Mouse (Mus musculus): ENCODE measurements around the gene Rflnb. TPM values are rescaled to one million over a fixed set of nuclear protein-coding genes. Genes with fewer than 3 reads are reported as not detected.

Rflnb gene
- polyA plus RNA-seq, 1 experiment from 2014 or later: 14.4 TPM

GRCm38 (mm10) chr11:76050967-76051512 is 23.5 kb upstream of the Rflnb start:
- Histone ChIP-seq H3K4me1 (no peaks in the 10 kb centered on the region), H3K9ac (replicated peaks) (no peak overlapping the region), H3K4me3 (no peak overlapping the region), H3K27me3 (no peaks in the 10 kb centered on the region), H3K9me3 (no peaks in the 10 kb centered on the region), H3K36me3 (peaks cover 5% of the 10 kb centered on the region; the same call in 1 of the 2 replicates), H3K27ac (replicated peaks) (no peak overlapping the region), H3K4me2 (replicated peaks) (no peak overlapping the region)
- no peak for ATAC-seq (ENCODE audit: low FRiP score, low read depth)
- 36% methylated on average over 5 of the region's 5 CpGs for WGBS

- Histone ChIP-seq H3K36me3 (peaks cover 6% of the 10 kb centered on the region; the same call in 1 of the 2 replicates), H3K9me3 (no peaks in the 10 kb centered on the region), H3K4me3 (no peak overlapping the region), H3K27ac (replicated peaks) (no peak overlapping the region), H3K9ac (replicated peaks) (no peak overlapping the region), H3K27me3 (no peaks in the 10 kb centered on the region), H3K4me2 (replicated peaks) (no peak overlapping the region), H3K4me1 (no peaks in the 10 kb centered on the region)
- ATAC-seq (ENCODE audit: low FRiP score, low read depth): no peak
- 35% methylated on average over 3 of the region's 3 CpGs for WGBS
Measured at GRCm38 (mm10) chr11:76050509-76050908, 22.9 kb upstream of the Rflnb start.

- Histone ChIP-seq H3K4me1 (peaks cover 10% of the 10 kb centered on the region), H3K9ac (replicated peaks) (no peak overlapping the region), H3K27me3 (no peaks in the 10 kb centered on the region), H3K4me2 (replicated peaks) (no peak overlapping the region), H3K36me3 (peaks cover 11% of the 10 kb centered on the region; the same call in 1 of the 2 replicates), H3K4me3 (no peak overlapping the region), H3K27ac (replicated peaks) (no peak overlapping the region), H3K9me3 (no peaks in the 10 kb centered on the region)
- 87% methylated on average over 6 of the region's 6 CpGs for whole genome bisulfite sequencing
- ATAC-seq (ENCODE audit: low FRiP score, low read depth): no peak
Measured at GRCm38 (mm10) chr11:76045367-76045766, 17.8 kb upstream of the Rflnb start.

- Histone ChIP-seq H3K4me3 (no peak overlapping the region), H3K9me3 (no peaks in the 10 kb centered on the region), H3K9ac (replicated peaks) (no peak overlapping the region), H3K4me2 (replicated peaks) (no peak overlapping the region), H3K27ac (replicated peaks) (peak overlapping the region; percentile 30; the same call in 1 of the 2 replicates), H3K4me1 (peaks cover 10% of the 10 kb centered on the region), H3K36me3 (peaks cover 11% of the 10 kb centered on the region; the same call in 1 of the 2 replicates), H3K27me3 (no peaks in the 10 kb centered on the region)
- no peak for ATAC-seq (ENCODE audit: low FRiP score, low read depth)
- WGBS: 84% methylated on average over 6 of the region's 6 CpGs
Measured at GRCm38 (mm10) chr11:76044468-76044867, 16.9 kb upstream of the Rflnb start.

- Histone ChIP-seq H3K36me3 (peaks cover 11% of the 10 kb centered on the region; the same call in 1 of the 2 replicates), H3K9ac (replicated peaks) (no peak overlapping the region), H3K4me1 (peaks cover 10% of the 10 kb centered on the region), H3K9me3 (no peaks in the 10 kb centered on the region), H3K27ac (replicated peaks) (no peak overlapping the region), H3K4me2 (replicated peaks) (no peak overlapping the region), H3K27me3 (no peaks in the 10 kb centered on the region), H3K4me3 (no peak overlapping the region)
- ATAC-seq (ENCODE audit: low FRiP score, low read depth): no peak
- 50% methylated on average over 5 of the region's 5 CpGs for WGBS
Measured at GRCm38 (mm10) chr11:76042882-76043281, 15.3 kb upstream of the Rflnb start.

- WGBS: 68% methylated on average over 10 of the region's 10 CpGs
- Histone ChIP-seq H3K4me3 (no peak overlapping the region), H3K27ac (replicated peaks) (no peak overlapping the region), H3K9me3 (no peaks in the 10 kb centered on the region), H3K4me1 (peaks cover 10% of the 10 kb centered on the region), H3K27me3 (no peaks in the 10 kb centered on the region), H3K4me2 (replicated peaks) (no peak overlapping the region), H3K9ac (replicated peaks) (no peak overlapping the region), H3K36me3 (peaks cover 11% of the 10 kb centered on the region; the same call in 1 of the 2 replicates)
- ATAC-seq (ENCODE audit: low FRiP score, low read depth): no peak
Measured at GRCm38 (mm10) chr11:76042041-76042638, 14.6 kb upstream of the Rflnb start.

GRCm38 (mm10) chr11:76040761-76041376 is 13.3 kb upstream of the Rflnb start:
- no peak for ATAC-seq (ENCODE audit: low FRiP score, low read depth)
- WGBS: 87% methylated on average over 4 of the region's 4 CpGs

GRCm38 (mm10) chr11:76040106-76040505 is 12.5 kb upstream of the Rflnb start:
- H3K9ac ChIP-seq (replicated peaks): no peak overlapping the region
- peaks cover under 1% of the 10 kb centered on the region; the same call in 1 of the 2 replicates for H3K36me3 ChIP-seq
- H3K27ac ChIP-seq (replicated peaks): no peak overlapping the region
- peaks cover 10% of the 10 kb centered on the region for H3K4me1 ChIP-seq
- no peak for ATAC-seq (ENCODE audit: low FRiP score, low read depth)
- H3K4me2 ChIP-seq (replicated peaks): no peak overlapping the region
- H3K27me3 ChIP-seq: no peaks in the 10 kb centered on the region
- H3K9me3 ChIP-seq: no peaks in the 10 kb centered on the region
- WGBS: 86% methylated on average over 8 of the region's 8 CpGs
- H3K4me3 ChIP-seq: no peak overlapping the region

More at GRCm38 (mm10) chr11:76040761-76041376, 13.3 kb upstream of the Rflnb start:
- no peak overlapping the region for H3K4me2 ChIP-seq (replicated peaks)
- H3K4me3 ChIP-seq: no peak overlapping the region
- no peaks in the 10 kb centered on the region for H3K27me3 ChIP-seq
- H3K9me3 ChIP-seq: no peaks in the 10 kb centered on the region
- H3K9ac ChIP-seq (replicated peaks): no peak overlapping the region
- peaks cover 6% of the 10 kb centered on the region; the same call in 1 of the 2 replicates for H3K36me3 ChIP-seq
- H3K27ac ChIP-seq (replicated peaks): no peak overlapping the region
- peaks cover 10% of the 10 kb centered on the region for H3K4me1 ChIP-seq

GRCm38 (mm10) chr11:76039271-76040053 is 11.9 kb upstream of the Rflnb start:
- Histone ChIP-seq H3K27ac (replicated peaks) (no peak overlapping the region), H3K4me2 (replicated peaks) (no peak overlapping the region), H3K36me3 (no peaks in the 10 kb centered on the region), H3K9ac (replicated peaks) (no peak overlapping the region), H3K4me1 (peaks cover 5% of the 10 kb centered on the region; the same call in 1 of the 2 replicates), H3K27me3 (no peaks in the 10 kb centered on the region), H3K4me3 (no peak overlapping the region), H3K9me3 (no peaks in the 10 kb centered on the region)
- ATAC-seq (ENCODE audit: low FRiP score, low read depth): no peak
- 85% methylated on average over 3 of the region's 3 CpGs for WGBS

- Histone ChIP-seq H3K9ac (replicated peaks) (no peak overlapping the region), H3K4me1 (no peaks in the 10 kb centered on the region), H3K27me3 (no peaks in the 10 kb centered on the region), H3K9me3 (no peaks in the 10 kb centered on the region), H3K36me3 (no peaks in the 10 kb centered on the region), H3K4me2 (replicated peaks) (no peak overlapping the region), H3K4me3 (no peak overlapping the region), H3K27ac (replicated peaks) (no peak overlapping the region)
- WGBS: 61% methylated on average over 6 of the region's 6 CpGs
- no peak for ATAC-seq (ENCODE audit: low FRiP score, low read depth)
Measured at GRCm38 (mm10) chr11:76037581-76038294, 10.2 kb upstream of the Rflnb start.

- Histone ChIP-seq H3K9ac (replicated peaks) (no peak overlapping the region), H3K4me3 (no peak overlapping the region), H3K27ac (replicated peaks) (no peak overlapping the region), H3K9me3 (no peaks in the 10 kb centered on the region), H3K27me3 (no peaks in the 10 kb centered on the region; the same call in 1 of the 2 replicates), H3K4me1 (no peaks in the 10 kb centered on the region), H3K36me3 (no peaks in the 10 kb centered on the region), H3K4me2 (replicated peaks) (no peak overlapping the region)
- WGBS: 89% methylated on average over 8 of the region's 8 CpGs
- no peak for ATAC-seq (ENCODE audit: low FRiP score, low read depth)
Measured at GRCm38 (mm10) chr11:76035182-76035581, 7.6 kb upstream of the Rflnb start.
